Mouse (Mus musculus) cerebellum, adult 11 months (tissue): ENCODE measurements around the gene Pak6.
A peak's percentile ranks its signal among the peaks of the same experiment; 100 is the strongest.

Source experiments
- DNase-seq: peaks from one replicate; pipeline ENCODE4 v3.0.0; 2022

The Pak6 gene

GRCm38 (mm10) chr2:118665616-118666015, 2.5 kb downstream of the Pak6 start:
- DNase-seq: no peak

- no peak for DNase-seq
These were observed 4.1 kb downstream of the Pak6 start for GRCm38 (mm10) chr2:118667181-118667580.

GRCm38 (mm10) chr2:118669245-118669644, 6.1 kb downstream of the Pak6 start:
- DNase-seq: no peak

- no peak for DNase-seq
These were observed 6.7 kb downstream of the Pak6 start for GRCm38 (mm10) chr2:118669785-118670184.

GRCm38 (mm10) chr2:118671728-118672127, 8.6 kb downstream of the Pak6 start:
- DNase-seq: no peak

- no peak for DNase-seq
These were observed 10.8 kb downstream of the Pak6 start for GRCm38 (mm10) chr2:118673686-118674465.

- DNase-seq: no peak
These were observed 11.4 kb downstream of the Pak6 start for GRCm38 (mm10) chr2:118674500-118674899.

- DNase-seq: no peak
These were observed 14.0 kb downstream of the Pak6 start for GRCm38 (mm10) chr2:118676839-118677741.

GRCm38 (mm10) chr2:118677817-118678216, 14.7 kb downstream of the Pak6 start:
- no peak for DNase-seq

GRCm38 (mm10) chr2:118679577-118679976, 16.5 kb downstream of the Pak6 start:
- no peak for DNase-seq

GRCm38 (mm10) chr2:118680926-118681325, 17.8 kb downstream of the Pak6 start:
- DNase-seq: no peak

GRCm38 (mm10) chr2:118682544-118683260, 19.6 kb downstream of the Pak6 start:
- DNase-seq: no peak

GRCm38 (mm10) chr2:118685088-118685487, 22.0 kb downstream of the Pak6 start:
- DNase-seq: no peak

GRCm38 (mm10) chr2:118686693-118687092, 23.6 kb downstream of the Pak6 start:
- DNase-seq: no peak

- DNase-seq: no peak
These were observed 24.7 kb downstream of the Pak6 start for GRCm38 (mm10) chr2:118687791-118688190.

GRCm38 (mm10) chr2:118689875-118690274, 26.8 kb downstream of the Pak6 start:
- DNase-seq: no peak

- no peak for DNase-seq
These were observed 30.4 kb downstream of the Pak6 start for GRCm38 (mm10) chr2:118693370-118693966.

GRCm38 (mm10) chr2:118695677-118696232, 32.7 kb downstream of the Pak6 start:
- DNase-seq: peak; percentile 44

- DNase-seq: no peak
These were observed 33.6 kb downstream of the Pak6 start for GRCm38 (mm10) chr2:118696451-118697308.

- DNase-seq: no peak
These were observed 34.3 kb downstream of the Pak6 start for GRCm38 (mm10) chr2:118697311-118697877.

GRCm38 (mm10) chr2:118697955-118698354, 34.9 kb downstream of the Pak6 start:
- DNase-seq: no peak
